Mouse (Mus musculus) effector memory CD4-positive, alpha-beta T cell, adult 7 months (primary cell): Measurements from ENCODE around the gene Sox5. TPM values are rescaled to one million over a fixed set of nuclear protein-coding genes. Genes with fewer than 3 reads are reported as not detected.

ENCODE experiments used
- polyA plus RNA-seq: library from polyadenylated mRNA; unstranded; fragments of 100-300 nt; shearing (Covaris generic); gene quantifications from one replicate; pipeline ENCODE4 v1.2.1, GENCODE M21; 2017

The Sox5 gene
- polyA plus RNA-seq = 0.23 TPM

DNA sequence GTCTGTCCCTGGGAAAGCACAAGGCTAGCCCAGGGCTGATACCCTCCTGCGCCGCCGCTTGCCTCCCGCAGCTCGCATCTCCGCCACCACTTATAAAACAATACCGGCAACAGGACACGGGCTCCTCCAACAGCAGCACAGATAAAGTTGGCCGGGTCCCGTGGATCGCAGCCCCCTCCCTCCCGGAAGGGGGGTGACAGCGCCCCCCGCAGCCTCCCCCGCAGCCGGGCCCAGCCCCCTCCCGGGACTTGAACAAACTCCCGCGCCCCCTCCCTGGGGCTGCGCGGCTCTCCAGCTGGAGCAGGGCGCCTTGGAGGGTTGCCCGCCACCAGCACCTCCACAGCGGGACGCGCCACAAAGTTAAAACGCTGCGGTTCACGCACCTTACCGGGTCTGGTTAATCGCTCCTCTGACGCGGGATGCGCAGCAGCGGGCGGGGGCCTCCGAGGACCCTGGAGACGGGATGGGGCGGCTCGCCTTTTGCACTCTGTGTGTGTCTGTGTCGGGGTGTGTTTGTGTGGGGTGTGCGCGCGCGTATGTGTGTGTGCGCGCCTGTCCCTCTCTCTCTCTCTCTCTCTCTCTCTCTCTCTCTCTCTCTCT is at the start of gene Sox5:
TSS of gene Sox5 (minus strand) at position 547 of the 600 bp plus-strand sequence.

